18 mouse cellular contexts compared by ENCODE assay signal in genomic region chr19:28818286-28818685, GRCm38 (mm10). TPM values are rescaled to one million over a fixed set of nuclear protein-coding genes. Genes with fewer than 3 reads are reported as not detected.
DNase-seq lines count a peak whose midpoint lies in the region; ATAC-seq lines count a peak whose summit lies in the region.
"Had no signal": no experiment of that assay in that cellular context is flagged by ENCODE, and none has a peak within 500 bp of the region (broad histone marks: within the 10 kb centered on the region; RNA-seq: fewer than 3 reads in every experiment).

No protein-coding gene starts in this region.

- peak; percentile 30 for DNase-seq in heart, postnatal 4 days
- no peak for DNase-seq in heart, adult 9 months (ENCODE audit: low spot score in 2 of 2)
- DNase-seq in retina, embryonic 14.5 days (ENCODE audit: low spot score): peak; percentile 26
- DNase-seq in retina, postnatal 1 day: no peak
- DNase-seq in embryonic facial prominence, embryonic 11.5 days (ENCODE audit: low spot score): peak; percentile 68
- DNase-seq in yolk sac, embryonic 10.5 days (ENCODE audit: low spot score): peak; percentile 17
- DNase-seq in frontal cortex, postnatal 14 days (ENCODE audit: low spot score in 2 of 2): no peak
- no peak for DNase-seq in right cerebral cortex, adult 18-20 months
- DNase-seq: cerebellum, postnatal 14 days; gastrocnemius, postnatal 10 days; kidney, adult 2 months; lung, postnatal 36 days; midbrain, embryonic 14.5 days had no signal

- no peaks in the 10 kb centered on the region for H3K36me3 ChIP-seq in embryonic facial prominence, embryonic 11.5 days (replicated peaks; ENCODE audit: control insufficient read depth, insufficient read depth, low read depth, low read length)
- H3K36me3 ChIP-seq: heart, embryonic 13.5 days; hindbrain, embryonic 12.5 days; neural tube, embryonic 13.5 days had no signal

- H3K4me2 ChIP-seq in embryonic facial prominence, embryonic 11.5 days (ENCODE audit: low read depth, low read length): no peak overlapping the region
- H3K4me2 ChIP-seq: forebrain, embryonic 13.5 days; heart, embryonic 13.5 days; hindbrain, embryonic 12.5 days; neural tube, embryonic 13.5 days had no signal

- WGBS in embryonic facial prominence, embryonic 11.5 days: 77% methylated on average over 4 of the region's 4 CpGs

- H3K9ac ChIP-seq in embryonic facial prominence, embryonic 11.5 days (replicated peaks; ENCODE audit: low read length): no peak overlapping the region
- H3K9ac ChIP-seq: forebrain, embryonic 13.5 days; heart, embryonic 13.5 days; hindbrain, embryonic 12.5 days; liver, embryonic 14.5 days; neural tube, embryonic 13.5 days had no signal

- no peak overlapping the region for H3K27ac ChIP-seq in embryonic facial prominence, embryonic 11.5 days (replicated peaks; ENCODE audit: low read depth, low read length)
- H3K27ac ChIP-seq: forebrain, embryonic 13.5 days; heart, embryonic 13.5 days; hindbrain, embryonic 12.5 days; liver, embryonic 14.5 days; neural tube, embryonic 13.5 days had no signal

- H3K4me1 ChIP-seq in embryonic facial prominence, embryonic 11.5 days (ENCODE audit: control insufficient read depth, insufficient read depth, low read length): no peaks in the 10 kb centered on the region
- H3K4me1 ChIP-seq: forebrain, embryonic 13.5 days; heart, embryonic 13.5 days; hindbrain, embryonic 12.5 days; neural tube, embryonic 13.5 days had no signal

- ATAC-seq in embryonic facial prominence, embryonic 11.5 days (replicated peaks; ENCODE audit: insufficient number of reproducible peaks, low FRiP score, low TSS enrichment, low read depth): no peak
- ATAC-seq: forebrain, embryonic 13.5 days had no signal

- no peaks in the 10 kb centered on the region for H3K9me3 ChIP-seq in embryonic facial prominence, embryonic 11.5 days (replicated peaks; ENCODE audit: control insufficient read depth, low read length)
- H3K9me3 ChIP-seq: forebrain, embryonic 13.5 days; heart, embryonic 13.5 days; hindbrain, embryonic 12.5 days; neural tube, embryonic 13.5 days had no signal

- H3K27me3 ChIP-seq in embryonic facial prominence, embryonic 11.5 days (ENCODE audit: control insufficient read depth, insufficient read depth, low read length): no peaks in the 10 kb centered on the region
- H3K27me3 ChIP-seq: forebrain, embryonic 13.5 days; heart, embryonic 13.5 days; hindbrain, embryonic 12.5 days; neural tube, embryonic 13.5 days had no signal

- H3K4me3 ChIP-seq in embryonic facial prominence, embryonic 11.5 days (ENCODE audit: low read depth, low read length): no peak overlapping the region
- H3K4me3 ChIP-seq: forebrain, embryonic 13.5 days; heart, embryonic 13.5 days; hindbrain, embryonic 12.5 days; neural tube, embryonic 13.5 days had no signal

RNA-seq across cellular contexts. Expression of gene Slc1a1, which starts 16.6 kb away (rescaled TPM):
- 1 to 10 TPM; 1.7 to 1.9 TPM for total RNA-seq in heart, postnatal 4 days (2021)
- polyA plus RNA-seq in embryonic facial prominence, embryonic 11.5 days (2014; fragmentation: Nextera tagmentation; extraction: Ambion mirVana): 0.79 and 0.98 TPM in 2 replicates
- polyA plus RNA-seq: liver, embryonic 14.5 days had no signal

Comparison
In these comparisons a context has a peak if more than half of its experiments do, and no peak if none do; other contexts are left out.
1. DNase-seq: peak in heart, postnatal 4 days (single experiment), retina, embryonic 14.5 days (single experiment), embryonic facial prominence, embryonic 11.5 days (single experiment) and yolk sac, embryonic 10.5 days (single experiment); none in heart, adult 9 months (0 of 2), retina, postnatal 1 day (single experiment), frontal cortex, postnatal 14 days (0 of 2) and right cerebral cortex, adult 18-20 months (single experiment).